Mouse (Mus musculus): Measurements from ENCODE around the gene Gm13693. TPM values are rescaled to one million over a fixed set of nuclear protein-coding genes. Genes with fewer than 3 reads are reported as not detected.
"Not testable (repeated sequence)": the region's sequence is repeated elsewhere in the genome, so short reads cannot be mapped to it uniquely, and the experiment has no call there.

Gene Gm13693
- polyA plus RNA-seq, 1 experiment from 2014 or later = not detected

DNA sequence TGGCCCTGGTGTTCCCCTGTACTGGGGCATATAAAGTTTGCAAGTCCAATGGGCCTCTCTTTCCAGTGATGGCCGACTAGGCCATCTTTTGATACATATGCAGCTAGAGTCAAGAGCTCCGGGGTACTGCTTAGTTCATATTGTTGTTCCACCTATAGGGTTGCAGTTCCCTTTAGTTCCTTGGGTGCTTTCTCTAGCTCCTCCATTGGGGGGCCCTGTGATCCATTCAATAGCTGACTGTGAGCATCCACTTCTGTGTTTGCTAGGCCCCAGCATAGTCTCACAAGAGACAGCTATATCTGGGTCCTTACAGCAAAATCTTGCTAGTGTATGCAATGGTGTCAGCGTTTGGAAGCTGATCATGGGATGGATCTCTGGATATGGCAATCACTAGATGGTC, 33.2 kb downstream of the Gm13693 start:
- WGBS = 93% methylated on average over 3 of the region's 3 CpGs
- ATAC-seq (replicated peaks); H3K9me3 ChIP-seq: not testable (repeated sequence)

DNA sequence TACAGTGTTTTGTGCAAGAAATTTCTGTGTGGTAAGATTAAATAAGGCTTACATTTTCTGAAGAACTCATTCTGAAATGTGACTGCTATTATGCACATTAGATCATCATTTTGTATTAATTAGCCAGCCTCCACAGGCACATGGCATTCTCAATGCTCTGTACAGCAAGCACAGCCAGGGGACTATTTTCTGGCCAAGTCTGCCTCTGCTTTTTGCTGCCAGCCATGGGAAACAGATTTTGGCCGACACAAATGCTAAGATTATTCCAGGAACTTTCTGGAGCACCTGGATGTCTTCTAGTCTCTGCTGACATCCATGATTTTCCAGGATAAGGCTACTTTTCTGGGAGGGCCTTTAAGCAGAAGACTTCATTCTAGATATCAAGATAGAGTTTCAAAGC, 47.6 kb downstream of the Gm13693 start:
- 25% methylated on average over 1 of the region's 1 CpGs for WGBS
- Histone ChIP-seq H3K4me1 (peaks cover 7% of the 10 kb centered on the region; the same call in 1 of the 2 replicates), H3K36me3 (no peaks in the 10 kb centered on the region), H3K4me3 (no peak overlapping the region), H3K27me3 (no peaks in the 10 kb centered on the region), H3K9ac (replicated peaks) (no peak overlapping the region), H3K4me2 (replicated peaks) (no peak overlapping the region), H3K9me3 (no peaks in the 10 kb centered on the region), H3K27ac (replicated peaks) (no peak overlapping the region)
- ATAC-seq (replicated peaks) = peak; percentile 75; the same call in 1 of the 2 replicates

More for the DNA sequence above, 33.2 kb downstream of the Gm13693 start:
- H3K9ac ChIP-seq (replicated peaks); H3K27me3 ChIP-seq; H3K4me2 ChIP-seq (replicated peaks); H3K4me1 ChIP-seq; H3K27ac ChIP-seq (replicated peaks); H3K36me3 ChIP-seq; H3K4me3 ChIP-seq: not testable (repeated sequence)

DNA sequence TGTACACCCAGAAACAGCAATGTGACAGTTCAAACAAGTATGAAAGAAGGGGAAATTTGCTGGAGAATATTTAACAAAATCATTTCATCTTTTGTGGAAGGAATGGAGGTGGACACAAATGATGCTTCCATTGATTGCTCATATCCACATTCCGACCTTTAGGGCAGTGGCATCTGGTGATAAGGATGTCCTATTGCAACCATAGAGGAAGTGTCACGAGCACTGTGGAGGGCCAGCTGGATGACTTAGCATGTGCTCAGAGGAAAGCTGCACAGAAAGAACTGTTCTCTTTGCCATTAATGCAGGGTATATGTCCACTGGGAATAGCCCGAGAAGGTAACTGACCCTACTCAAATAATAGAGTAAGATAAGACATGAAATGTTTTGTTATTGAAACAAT, 48.5 kb downstream of the Gm13693 start:
- no peaks in the 10 kb centered on the region for H3K27me3 ChIP-seq
- no peak overlapping the region for H3K4me3 ChIP-seq
- H3K4me2 ChIP-seq (replicated peaks) = no peak overlapping the region
- WGBS = 86% methylated on average over 3 of the region's 3 CpGs
- no peak overlapping the region for H3K27ac ChIP-seq (replicated peaks)
- ATAC-seq (replicated peaks) = no peak
- peaks cover 7% of the 10 kb centered on the region; the same call in 1 of the 2 replicates for H3K4me1 ChIP-seq
- no peaks in the 10 kb centered on the region for H3K9me3 ChIP-seq
- H3K9ac ChIP-seq (replicated peaks) = no peak overlapping the region
- H3K36me3 ChIP-seq = no peaks in the 10 kb centered on the region

Other genes starting within 250 kb of the Gm13693 start
- 18.2 and 19.9 TPM in 2 replicates for gene Itgav, start 237.1 kb upstream of the Gm13693 start, polyA plus RNA-seq (2015; fragmentation: Nextera tagmentation; extraction: Ambion mirVana)
- gene Fam171b, start 148.9 kb upstream of the Gm13693 start, polyA plus RNA-seq (2015; fragmentation: Nextera tagmentation; extraction: Ambion mirVana) = 63.5 and 67.5 TPM in 2 replicates
- 0.10 TPM in 1 of 2 replicates, not detected in the other for gene Zswim2, start 20.3 kb upstream of the Gm13693 start, polyA plus RNA-seq (2015; fragmentation: Nextera tagmentation; extraction: Ambion mirVana)
- gene Gm13698, start 5.8 kb upstream of the Gm13693 start, polyA plus RNA-seq (2015; fragmentation: Nextera tagmentation; extraction: Ambion mirVana) = not detected in 2 replicates
- gene Gm13695, start 5.8 kb downstream of the Gm13693 start, polyA plus RNA-seq (2015; fragmentation: Nextera tagmentation; extraction: Ambion mirVana) = not detected in 2 replicates
- not detected in 2 replicates for gene Gm13696, start 11.6 kb downstream of the Gm13693 start, polyA plus RNA-seq (2015; fragmentation: Nextera tagmentation; extraction: Ambion mirVana)
- gene Gm13694, start 17.4 kb downstream of the Gm13693 start, polyA plus RNA-seq (2015; fragmentation: Nextera tagmentation; extraction: Ambion mirVana) = not detected in 2 replicates
- not detected in 2 replicates for gene Gm13697, start 23.2 kb downstream of the Gm13693 start, polyA plus RNA-seq (2015; fragmentation: Nextera tagmentation; extraction: Ambion mirVana)
- not detected in 2 replicates for gene Gm13691, start 29.1 kb downstream of the Gm13693 start, polyA plus RNA-seq (2015; fragmentation: Nextera tagmentation; extraction: Ambion mirVana)

Measured in forebrain, embryonic 15.5 days (tissue).